Mouse (Mus musculus): ENCODE results near the gene Soat2.

DNA sequence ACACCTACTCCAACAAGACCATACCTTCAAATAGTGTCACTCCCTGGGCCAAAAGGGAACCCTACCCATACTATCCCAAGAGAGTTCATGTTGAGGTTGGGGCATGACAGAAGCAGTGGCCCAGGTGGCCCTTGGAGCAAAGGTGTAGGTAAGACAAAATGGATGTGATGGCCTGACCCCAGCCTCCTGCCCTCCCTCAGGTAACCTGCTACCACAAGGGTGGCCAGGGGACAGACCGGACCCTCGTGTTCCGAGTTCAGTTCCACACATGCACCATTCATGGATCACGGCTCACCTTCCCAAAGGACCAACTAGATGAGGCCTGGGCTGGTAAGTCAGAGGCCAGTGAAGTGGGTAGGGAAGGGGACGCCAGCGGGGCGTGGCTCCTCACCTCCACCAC, 40.1 kb upstream of the Soat2 start:
- TF ChIP-seq CTCF (IDR thresholded peaks at IDR 0.05; ENCODE audit: low read depth, low read length) (no peak), POLR2A (IDR thresholded peaks at IDR 0.05; ENCODE audit: extremely low read depth, insufficient read depth, low read length) (no peak)
